Mouse (Mus musculus) embryonic fibroblast, embryonic 13.5 days (primary cell): Measurements from ENCODE around the gene Ttc13.

Source experiments
- CTCF ChIP-seq: IDR thresholded peaks from 2 replicates; pipeline ENCODE4 v1.5.1; 2011; ENCODE audit warnings: mild to moderate bottlenecking, control low read depth, low read length, moderate library complexity, borderline replicate concordance; ENCODE audit not compliant: insufficient read depth
- POLR2A ChIP-seq: IDR thresholded peaks from 2 replicates; pipeline ENCODE4 v1.6.1; 2011; ENCODE audit warnings: low read depth, mild to moderate bottlenecking, control low read depth, low read length, moderate library complexity

DNA sequence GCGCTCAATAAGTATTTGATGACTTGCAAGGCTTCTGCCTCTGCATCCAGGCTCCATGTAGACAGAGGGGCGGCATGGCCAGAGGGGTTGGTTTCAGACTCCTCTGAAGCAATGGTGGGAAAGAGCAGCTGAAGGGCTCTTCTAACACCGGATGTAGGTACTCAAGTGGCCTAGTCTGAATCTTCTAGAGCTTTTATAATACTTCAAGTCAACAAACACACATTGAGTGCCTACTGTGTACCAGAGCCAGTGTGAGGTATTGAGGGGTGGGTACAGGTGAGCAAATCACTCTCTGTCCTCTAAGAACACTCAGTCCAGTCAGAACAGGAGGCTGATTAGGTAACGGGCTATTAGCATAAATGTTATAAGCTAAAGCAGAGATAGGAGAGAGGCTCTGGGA, 30.1 kb downstream of the Ttc13 start:
- no peak for TF ChIP-seq CTCF
- TF ChIP-seq POLR2A = no peak
